Mouse (Mus musculus): Measurements from ENCODE around the gene Atp2a3. TPM values are rescaled to one million over a fixed set of nuclear protein-coding genes. Genes with fewer than 3 reads are reported as not detected.
A peak's percentile ranks its signal among the peaks of the same experiment; 100 is the strongest.

The Atp2a3 gene
- polyA plus RNA-seq (2015; fragmentation: Nextera tagmentation; extraction: Ambion mirVana) = 13.9 and 16.2 TPM in 2 replicates

DNA sequence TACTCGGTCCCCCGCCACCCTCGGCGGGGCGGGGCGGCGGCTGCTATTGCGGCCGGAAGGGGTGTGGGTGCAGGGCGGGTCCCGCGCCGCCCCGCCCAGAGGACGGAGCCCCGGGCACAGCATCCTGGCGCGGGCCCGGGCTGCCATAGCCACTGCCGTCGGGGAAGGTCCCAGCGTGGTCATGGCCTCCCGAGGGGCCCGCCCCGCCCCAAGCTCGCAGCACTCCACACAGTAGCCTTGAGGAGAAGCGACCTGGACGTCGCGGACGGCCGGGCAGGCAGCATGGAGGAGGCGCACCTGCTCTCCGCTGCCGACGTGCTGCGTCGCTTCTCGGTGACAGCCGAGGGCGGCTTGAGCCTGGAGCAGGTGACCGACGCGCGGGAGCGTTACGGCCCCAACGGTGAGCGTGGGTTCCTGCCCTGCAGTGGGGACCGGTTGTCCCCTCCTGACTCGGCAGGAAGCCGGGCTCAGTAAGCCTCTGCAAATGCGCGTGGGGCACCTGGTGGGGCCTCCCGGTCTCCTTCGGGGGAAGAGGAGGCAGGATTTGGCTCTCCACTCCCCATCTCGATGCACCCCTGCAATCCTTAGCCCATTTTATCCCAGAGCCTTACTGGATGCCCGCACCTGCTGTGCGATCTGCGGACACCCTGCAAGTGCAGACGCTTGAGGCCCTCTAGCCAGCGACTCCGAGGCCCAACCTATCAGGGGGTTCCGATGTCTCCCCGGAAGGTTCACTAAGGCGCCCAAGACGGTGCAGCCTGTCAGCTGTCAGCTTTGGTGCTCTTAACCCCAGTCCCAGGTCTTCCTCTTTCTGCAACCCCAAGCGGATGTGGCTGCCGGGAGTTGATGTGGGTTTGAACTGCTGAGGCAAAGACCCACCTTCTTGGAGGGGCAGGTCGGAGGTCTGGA lies at the start of gene Atp2a3:
TSS of gene Atp2a3 (plus strand) at position 98 of the 909 bp plus-strand sequence.
- H3K4me2 ChIP-seq = peak within 1 kb of the TSS; percentile 81
- ATAC-seq (ENCODE audit: borderline replicate concordance, extremely low read depth, low FRiP score, low TSS enrichment) = peak; percentile 58; the same call in 1 of the 2 replicates
- H3K36me3 ChIP-seq = no peaks in the 10 kb centered on the region
- H3K9me3 ChIP-seq = no peaks in the 10 kb centered on the region
- WGBS = 4% methylated on average over 70 of the region's 70 CpGs
- 0 out of 2 replicates have a peak within 1 kb of the TSS, but pooled peaks have one; percentile 13 for H3K9ac ChIP-seq
- H3K4me1 ChIP-seq = peaks cover 52% of the 10 kb centered on the region
- H3K27me3 ChIP-seq = peaks cover 20% of the 10 kb centered on the region
- peak within 1 kb of the TSS; percentile 45 for H3K4me3 ChIP-seq
- no peak within 1 kb of the TSS for H3K27ac ChIP-seq

- Histone ChIP-seq H3K27ac (no peak overlapping the region), H3K9me3 (no peaks in the 10 kb centered on the region), H3K27me3 (no peaks in the 10 kb centered on the region), H3K4me1 (0 out of 2 replicates have a peak, but pooled peaks cover 3% of the 10 kb centered on the region), H3K4me3 (no peak overlapping the region), H3K9ac (no peak overlapping the region), H3K4me2 (no peak overlapping the region), H3K36me3 (peaks cover 64% of the 10 kb centered on the region)
- no peak for ATAC-seq (ENCODE audit: borderline replicate concordance, extremely low read depth, low FRiP score, low TSS enrichment)
- WGBS = 72% methylated on average over 7 of the region's 7 CpGs
These were observed 43.5 kb upstream of the Atp2a3 start for GRCm38 (mm10) chr11:72917299-72917996.

DNA sequence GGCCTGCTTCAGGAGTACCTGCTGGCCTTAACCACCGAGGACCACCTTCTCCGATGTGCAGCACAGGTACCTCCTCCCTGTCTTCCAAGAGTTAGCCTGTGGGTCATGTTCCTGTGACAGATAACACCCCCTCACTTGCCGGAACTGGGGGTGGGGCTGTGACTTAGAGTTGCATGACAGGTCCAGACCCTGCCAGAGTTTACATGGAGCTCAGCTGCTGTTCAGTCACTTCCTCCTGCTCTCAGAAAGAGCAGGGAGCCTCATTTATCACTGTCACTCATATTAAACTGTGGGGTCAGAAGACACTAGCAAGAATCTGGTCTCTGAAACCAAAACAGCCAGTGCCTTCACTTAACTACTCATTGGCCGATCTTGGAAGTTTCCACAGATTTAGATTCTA lies 37.9 kb upstream of the Atp2a3 start:
- H3K36me3 ChIP-seq = peaks cover 26% of the 10 kb centered on the region
- H3K4me1 ChIP-seq = peaks cover 41% of the 10 kb centered on the region
- no peaks in the 10 kb centered on the region for H3K9me3 ChIP-seq
- WGBS = 15% methylated on average over 4 of the region's 4 CpGs
- no peak overlapping the region for H3K9ac ChIP-seq
- H3K4me2 ChIP-seq = no peak overlapping the region
- ATAC-seq (ENCODE audit: borderline replicate concordance, extremely low read depth, low FRiP score, low TSS enrichment) = no peak
- H3K27me3 ChIP-seq = no peaks in the 10 kb centered on the region
- H3K27ac ChIP-seq = no peak overlapping the region
- H3K4me3 ChIP-seq = no peak overlapping the region

DNA sequence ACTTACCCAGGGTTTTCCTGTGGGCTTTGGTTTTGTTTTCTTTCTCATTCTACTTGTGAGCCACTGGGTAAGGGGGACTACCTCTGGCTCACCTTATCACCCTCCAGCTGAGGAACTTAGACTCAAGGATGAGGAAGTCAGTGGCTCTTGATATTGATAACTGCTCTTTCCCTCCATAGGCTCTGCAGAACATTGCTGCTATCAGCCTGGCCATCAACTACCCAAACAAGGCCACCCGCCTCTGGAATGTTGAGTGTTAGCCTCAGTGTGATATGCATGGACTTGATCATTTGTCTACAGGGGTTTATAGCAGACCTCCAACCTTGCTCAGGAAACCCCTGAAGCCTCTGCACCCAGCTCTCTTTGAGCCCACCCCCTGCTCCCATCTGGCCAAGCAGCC lies 36.5 kb upstream of the Atp2a3 start:
- Histone ChIP-seq H3K4me1 (peaks cover 41% of the 10 kb centered on the region), H3K4me3 (no peak overlapping the region), H3K4me2 (no peak overlapping the region), H3K36me3 (peaks cover 21% of the 10 kb centered on the region), H3K9ac (no peak overlapping the region), H3K27ac (peak overlapping the region; percentile 73), H3K9me3 (no peaks in the 10 kb centered on the region), H3K27me3 (no peaks in the 10 kb centered on the region)
- WGBS = 59% methylated on average over 1 of the region's 1 CpGs
- ATAC-seq (ENCODE audit: borderline replicate concordance, extremely low read depth, low FRiP score, low TSS enrichment) = peak; percentile 53; the same call in 1 of the 2 replicates

GRCm38 (mm10) chr11:72925067-72925466 lies 35.9 kb upstream of the Atp2a3 start:
- peaks cover 17% of the 10 kb centered on the region for H3K36me3 ChIP-seq
- H3K4me1 ChIP-seq = peaks cover 41% of the 10 kb centered on the region
- WGBS = 41% methylated on average over 2 of the region's 2 CpGs
- no peaks in the 10 kb centered on the region for H3K9me3 ChIP-seq
- no peak overlapping the region for H3K9ac ChIP-seq
- no peak overlapping the region for H3K4me3 ChIP-seq
- H3K27me3 ChIP-seq = no peaks in the 10 kb centered on the region
- no peak overlapping the region for H3K4me2 ChIP-seq
- no peak for ATAC-seq (ENCODE audit: borderline replicate concordance, extremely low read depth, low FRiP score, low TSS enrichment)
- H3K27ac ChIP-seq = peak overlapping the region; percentile 73

DNA sequence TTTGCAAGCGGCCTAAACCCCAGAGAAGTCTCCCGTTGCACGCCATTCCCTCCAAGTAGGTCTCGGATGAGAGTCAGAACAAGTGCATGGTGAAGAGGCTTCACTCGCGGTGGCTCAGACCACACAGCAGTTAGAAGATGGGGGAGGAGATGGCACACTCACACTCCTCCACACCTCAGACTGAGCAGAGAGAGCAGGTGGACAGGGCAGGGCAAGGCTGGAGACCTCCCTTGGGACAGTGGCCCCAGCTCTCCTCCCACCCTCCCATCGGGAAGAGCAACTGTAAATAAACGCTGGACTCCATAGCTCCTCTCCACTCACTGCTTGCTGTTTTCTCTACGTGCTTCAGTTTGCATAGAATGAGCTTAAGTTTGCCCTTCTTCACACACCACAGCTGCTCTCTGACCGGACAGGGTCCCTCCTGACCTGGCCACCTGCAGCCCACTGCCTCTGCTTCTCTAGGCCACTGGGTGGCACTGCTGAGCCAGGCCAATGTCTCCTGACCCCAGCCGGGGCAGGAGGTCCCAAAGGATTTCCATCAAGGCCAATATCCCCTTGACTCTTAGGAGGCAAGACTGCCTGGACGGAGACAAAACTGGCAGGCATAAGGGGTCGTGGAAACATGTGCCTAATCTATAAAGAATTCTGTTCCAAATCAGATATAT lies 34.6 kb upstream of the Atp2a3 start:
- ATAC-seq (ENCODE audit: borderline replicate concordance, extremely low read depth, low FRiP score, low TSS enrichment) = peak; percentile 36; the same call in 1 of the 2 replicates
- 42% methylated on average over 13 of the region's 13 CpGs for WGBS
- H3K4me1 ChIP-seq = peaks cover 41% of the 10 kb centered on the region
- no peak overlapping the region for H3K9ac ChIP-seq
- no peak overlapping the region for H3K4me2 ChIP-seq
- peaks cover 10% of the 10 kb centered on the region for H3K36me3 ChIP-seq
- no peak overlapping the region for H3K4me3 ChIP-seq
- no peaks in the 10 kb centered on the region for H3K9me3 ChIP-seq
- H3K27ac ChIP-seq = no peak overlapping the region
- no peaks in the 10 kb centered on the region for H3K27me3 ChIP-seq

DNA sequence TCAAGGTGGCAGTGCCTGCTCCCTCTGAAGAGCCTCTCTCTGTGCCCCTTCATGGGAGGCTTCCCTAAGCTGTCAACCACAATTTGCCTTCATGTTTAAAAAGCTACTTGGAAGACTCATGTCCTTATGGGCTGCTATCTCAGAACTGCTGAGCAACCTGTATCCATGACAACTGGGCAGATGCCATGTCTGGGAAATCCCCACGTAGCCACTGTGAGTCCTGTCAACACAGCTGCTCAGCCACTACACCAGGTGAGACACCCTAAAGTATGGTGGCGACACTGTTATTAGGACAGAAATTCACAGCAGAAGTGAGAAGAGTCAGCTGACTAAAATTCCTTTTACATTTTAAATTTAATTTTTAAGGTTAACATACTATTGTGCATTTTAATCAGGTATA lies 32.5 kb upstream of the Atp2a3 start:
- Histone ChIP-seq H3K4me1 (peaks cover 29% of the 10 kb centered on the region), H3K9me3 (no peaks in the 10 kb centered on the region), H3K9ac (no peak overlapping the region), H3K27me3 (no peaks in the 10 kb centered on the region), H3K36me3 (peaks cover 10% of the 10 kb centered on the region), H3K4me3 (no peak overlapping the region), H3K4me2 (no peak overlapping the region), H3K27ac (no peak overlapping the region)
- no peak for ATAC-seq (ENCODE audit: borderline replicate concordance, extremely low read depth, low FRiP score, low TSS enrichment)
- 50% methylated on average over 2 of the region's 2 CpGs for WGBS

- no peak overlapping the region for H3K9ac ChIP-seq
These were observed 20.5 kb upstream of the Atp2a3 start for GRCm38 (mm10) chr11:72940208-72941143.

GRCm38 (mm10) chr11:72944996-72945793 lies 15.8 kb upstream of the Atp2a3 start:
- H3K27ac ChIP-seq = peak overlapping the region; percentile 85
- H3K4me3 ChIP-seq = no peak overlapping the region
- H3K9ac ChIP-seq = no peak overlapping the region
- H3K9me3 ChIP-seq = no peaks in the 10 kb centered on the region
- 30% methylated on average over 7 of the region's 7 CpGs for WGBS
- H3K36me3 ChIP-seq = no peaks in the 10 kb centered on the region
- ATAC-seq (ENCODE audit: borderline replicate concordance, extremely low read depth, low FRiP score, low TSS enrichment) = peak; percentile 41; the same call in 1 of the 2 replicates
- H3K27me3 ChIP-seq = no peaks in the 10 kb centered on the region
- H3K4me1 ChIP-seq = peaks cover 46% of the 10 kb centered on the region
- peak overlapping the region; percentile 2; the same call in 1 of the 2 replicates for H3K4me2 ChIP-seq

More at GRCm38 (mm10) chr11:72940208-72941143, 20.5 kb upstream of the Atp2a3 start:
- Histone ChIP-seq H3K9me3 (no peaks in the 10 kb centered on the region), H3K36me3 (no peaks in the 10 kb centered on the region), H3K27me3 (no peaks in the 10 kb centered on the region), H3K4me1 (peaks cover 18% of the 10 kb centered on the region), H3K27ac (no peak overlapping the region), H3K4me2 (peak overlapping the region; percentile 43), H3K4me3 (peak overlapping the region; percentile 36)
- peak; percentile 72; the same call in 1 of the 2 replicates for ATAC-seq (ENCODE audit: borderline replicate concordance, extremely low read depth, low FRiP score, low TSS enrichment)
- WGBS = 25% methylated on average over 20 of the region's 20 CpGs

GRCm38 (mm10) chr11:72945875-72946559 lies 15.0 kb upstream of the Atp2a3 start:
- Histone ChIP-seq H3K36me3 (no peaks in the 10 kb centered on the region), H3K9ac (no peak overlapping the region), H3K4me1 (peaks cover 43% of the 10 kb centered on the region), H3K27me3 (no peaks in the 10 kb centered on the region), H3K27ac (peak overlapping the region; percentile 85), H3K4me3 (no peak overlapping the region), H3K9me3 (no peaks in the 10 kb centered on the region), H3K4me2 (peak overlapping the region; percentile 7; the same call in 1 of the 2 replicates)
- 18% methylated on average over 6 of the region's 6 CpGs for WGBS
- ATAC-seq (ENCODE audit: borderline replicate concordance, extremely low read depth, low FRiP score, low TSS enrichment) = peak; percentile 23; the same call in 1 of the 2 replicates

All from lung, embryonic 15.5 days (tissue).